Mouse (Mus musculus) E14TG2a.4 (cell line): ENCODE data around the gene Ube2e1.

Source experiments
- CTCF ChIP-seq: conservative IDR thresholded peaks from 2 replicates; pipeline ENCODE4 v1.5.1; 2014; ENCODE audit warnings: low read length
- NANOG ChIP-seq: IDR thresholded peaks from 2 replicates; pipeline ENCODE4 v1.6.1; 2014; ENCODE audit warnings: borderline replicate concordance, low read length, mixed read lengths

- TF ChIP-seq CTCF = no peak
- TF ChIP-seq NANOG = no peak
Measured at GRCm38 (mm10) chr14:18298874-18299273, 32.8 kb downstream of the Ube2e1 start.
